Mouse (Mus musculus) Patski (cell line): ENCODE results near the gene Zcchc12. TPM values are rescaled to one million over a fixed set of nuclear protein-coding genes. Genes with fewer than 3 reads are reported as not detected.
A peak's percentile ranks its signal among the peaks of the same experiment; 100 is the strongest.

Source experiments
- ATAC-seq: fragments of 100-300 bp; one replicate; pipeline ENCODE4 v1.8.0; 2021
- CTCF ChIA-PET: fragments of 350-600 bp; sonication (Branson Sonifier 250); formaldehyde crosslinking; loops from one replicate; lab custom pipeline; 2022; ENCODE audit warnings: inconsistent platforms; lab: Charles Lee
- POLR2A ChIA-PET: fragments of 350-600 bp; sonication (Branson Sonifier 250); formaldehyde crosslinking; loops from one replicate; lab custom pipeline; 2022; ENCODE audit warnings: antibody characterized with exemption, inconsistent platforms; lab: Charles Lee
- DNase-seq: peaks from one replicate; pipeline ENCODE4 v3.0.0-alpha.2; 2011; ENCODE audit warnings: low read depth, low spot score
- H3K27me3 ChIP-seq: fragments of 371-371 bp; one replicate; pipeline ENCODE4 v1.5.1; 2021
- CTCF ChIP-seq: fragments of 100-300 bp; IDR thresholded peaks from one replicate; pipeline ENCODE4 v1.5.1; 2021
- in situ Hi-C: fragments of 300-500 bp; cut with MboI; formaldehyde crosslinking; loops from 3 replicates; pipeline ENCODE4 v1.11.1; 2018; ENCODE audit warnings: low pct_unique_long_range_greater_than_20kb, mixed read lengths
- polyA plus RNA-seq: library from polyadenylated mRNA; unstranded; gene quantifications from one replicate; pipeline ENCODE4 v1.2.3, GENCODE M21; 2021

Zcchc12 gene
- 0.21 TPM for polyA plus RNA-seq

DNA sequence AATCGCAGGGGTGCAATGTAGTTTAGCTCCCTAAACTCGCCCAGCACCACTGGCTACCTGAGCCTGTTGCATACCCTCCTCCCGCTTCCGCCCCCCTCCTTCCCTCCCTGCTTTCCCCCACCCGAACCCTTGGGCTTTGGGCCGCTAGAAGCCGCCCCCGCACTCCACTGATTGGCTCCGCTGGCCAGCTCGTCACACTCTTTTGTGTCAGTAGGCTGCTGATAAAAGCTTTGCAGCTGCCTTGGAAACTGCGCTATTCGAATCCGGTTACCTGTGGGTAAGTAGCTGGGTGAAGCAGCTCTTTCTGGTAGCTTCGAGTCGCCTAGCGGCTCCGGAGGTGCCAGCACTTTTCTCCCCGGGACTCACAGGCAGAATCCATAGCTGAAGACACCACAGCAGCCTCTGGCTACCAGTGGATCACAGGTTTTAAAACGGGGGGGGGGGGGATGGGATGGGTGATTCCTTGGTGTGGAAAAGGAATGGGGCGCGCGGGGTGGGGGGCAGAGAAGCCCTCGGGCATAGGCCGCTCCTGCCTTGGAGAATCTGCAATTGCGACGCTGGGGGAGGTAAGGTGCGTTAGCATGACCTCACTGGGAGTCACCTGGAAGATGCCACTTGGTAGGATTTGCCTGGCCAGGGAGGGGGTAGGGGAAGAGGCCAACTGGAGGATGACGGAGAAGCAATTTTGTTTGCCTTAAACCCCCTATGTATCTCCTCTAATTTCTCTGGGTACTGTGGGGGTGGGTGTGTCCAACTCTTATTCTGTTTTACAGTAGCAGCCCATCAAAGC is at the start of gene Zcchc12:
Gene Zcchc12, plus strand, starts transcription at position 169 of the 790 bp plus-strand sequence.
- CTCF ChIA-PET = interaction anchor here (1.3 kb wide), 1 partner anchor 25 kb away, joined by 4 read pairs; no protein-coding TSS in a partner anchor

GRCm38 (mm10) chrX:36146746-36147145 is 49.0 kb upstream of the Zcchc12 start:
- DNase-seq (no peak), ATAC-seq (no peak)
- ChIA-PET CTCF (interaction anchor here (1.3 to 1.6 kb wide), 2 partner anchors 23 to 149 kb away, joined by 3 read pairs; no protein-coding TSS in a partner anchor), POLR2A (no interaction called here)
- H3K27me3 ChIP-seq = peaks cover 30% of the 10 kb centered on the region
- no peak for TF ChIP-seq CTCF
- in situ Hi-C loops = no loop called here

More for the DNA sequence above, at the start of gene Zcchc12:
- no peak for TF ChIP-seq CTCF
- peaks cover 9% of the 10 kb centered on the region for H3K27me3 ChIP-seq
- DNase-seq (no peak), ATAC-seq (no peak)
- in situ Hi-C loops = no loop called here
- POLR2A ChIA-PET = no interaction called here

DNA sequence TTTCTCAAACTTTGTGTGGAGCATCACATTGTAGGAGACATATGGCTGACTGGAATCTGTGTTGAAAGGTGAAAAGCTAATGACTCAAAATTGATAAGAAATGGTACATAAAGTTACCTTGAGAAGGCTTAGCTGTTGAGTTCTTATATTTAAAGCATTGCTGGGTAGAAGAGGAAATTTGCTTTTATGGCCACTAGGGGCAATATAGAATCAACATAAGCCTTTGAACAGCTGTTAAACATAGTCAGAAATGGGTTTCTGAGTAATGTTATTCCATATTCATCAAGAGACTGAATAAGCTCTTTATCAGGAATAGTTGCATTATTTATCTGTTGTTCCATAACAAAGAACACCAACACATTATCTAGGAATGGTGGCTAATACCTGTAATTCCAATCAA is 45.6 kb upstream of the Zcchc12 start:
- in situ Hi-C loops = no loop called here
- ATAC-seq (no peak), DNase-seq (no peak)
- no peak for TF ChIP-seq CTCF
- ChIA-PET CTCF (interaction anchor here (1.4 kb wide), 1 partner anchor 12 kb away, joined by 3 read pairs; no protein-coding TSS in a partner anchor), POLR2A (no interaction called here)
- peaks cover 17% of the 10 kb centered on the region for H3K27me3 ChIP-seq

DNA sequence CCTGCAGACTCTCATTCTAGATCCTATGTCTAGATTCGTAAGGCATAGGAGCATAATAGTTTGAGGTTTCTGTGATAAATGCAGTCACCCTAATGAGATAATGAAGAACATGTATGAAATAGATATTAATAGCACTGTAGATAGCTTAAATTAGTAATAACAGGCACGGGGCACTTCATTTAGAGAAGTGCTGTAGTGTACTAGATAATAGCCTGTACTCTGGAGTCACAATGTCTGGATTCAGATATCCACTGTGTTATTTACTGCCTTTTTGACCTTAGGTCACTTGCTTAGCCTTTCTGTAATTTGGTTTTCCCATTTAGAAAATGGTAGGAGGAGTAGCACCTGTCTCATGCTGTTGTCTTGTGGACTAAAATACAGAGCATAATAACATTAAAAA is 39.0 kb upstream of the Zcchc12 start:
- ATAC-seq (no peak), DNase-seq (no peak)
- peaks cover 37% of the 10 kb centered on the region for H3K27me3 ChIP-seq
- in situ Hi-C loops = no loop called here
- POLR2A ChIA-PET = no interaction called here
- no peak for TF ChIP-seq CTCF
- CTCF ChIA-PET = no interaction called here

DNA sequence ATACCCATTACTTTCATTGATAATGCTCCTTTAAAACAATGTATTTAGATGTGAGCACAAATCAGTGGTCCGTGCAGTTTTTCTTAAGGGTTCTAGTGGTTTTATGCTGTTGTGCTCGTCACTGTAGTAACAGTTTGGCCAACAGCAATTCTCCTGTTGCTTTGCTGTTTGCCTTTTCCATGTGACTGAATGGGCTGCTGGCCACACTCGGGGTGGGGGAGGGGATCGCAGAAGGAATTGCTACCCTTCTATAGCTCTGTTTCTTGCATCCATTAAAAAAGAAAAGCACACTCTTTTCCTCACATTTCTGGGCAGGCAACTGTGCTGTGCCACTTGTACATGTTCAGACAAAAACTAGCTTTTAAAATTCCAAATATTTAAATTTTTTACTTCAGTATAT is 34.1 kb upstream of the Zcchc12 start:
- H3K27me3 ChIP-seq = peaks cover 39% of the 10 kb centered on the region
- POLR2A ChIA-PET = no interaction called here
- in situ Hi-C loops = no loop called here
- CTCF ChIA-PET = interaction anchor here (1.1 kb wide), 1 partner anchor 11 kb away, joined by 4 read pairs; no protein-coding TSS in a partner anchor
- DNase-seq (no peak), ATAC-seq (no peak)
- TF ChIP-seq CTCF = no peak

DNA sequence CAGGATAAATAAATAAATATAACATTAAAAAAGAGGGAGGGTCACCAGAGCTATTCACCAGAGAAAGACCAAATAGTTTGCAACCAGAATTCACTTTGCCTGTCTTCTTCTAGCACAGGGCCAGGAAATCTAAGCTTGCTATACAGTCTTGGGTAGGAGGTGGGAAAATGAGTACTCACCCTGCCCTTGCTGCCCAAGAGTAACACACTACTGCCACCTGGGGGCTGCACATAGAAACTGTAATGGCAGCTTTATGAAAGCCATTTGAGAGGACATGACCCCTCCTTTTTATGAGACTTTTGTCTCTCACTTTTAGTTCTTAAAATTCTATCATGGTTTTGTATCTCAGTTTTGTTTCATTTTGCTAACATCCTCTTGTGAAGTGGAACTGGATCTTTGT is 12.1 kb upstream of the Zcchc12 start:
- TF ChIP-seq CTCF = peak; percentile 76
- ATAC-seq (no peak), DNase-seq (peak; percentile 3)
- ChIA-PET CTCF (interaction anchor here (0.7 to 1.5 kb wide), 5 partner anchors 8 to 206 kb away, joined by 3 to 4 read pairs (median 3); no protein-coding TSS in a partner anchor), POLR2A (no interaction called here)
- in situ Hi-C loops = loop anchor here (10.0 kb wide), 2 partner anchors 169 to 349 kb away; no protein-coding TSS in a partner anchor
- peaks cover 9% of the 10 kb centered on the region for H3K27me3 ChIP-seq

GRCm38 (mm10) chrX:36186036-36186435 is 9.7 kb upstream of the Zcchc12 start:
- no peaks in the 10 kb centered on the region for H3K27me3 ChIP-seq
- ChIA-PET CTCF (no interaction called here), POLR2A (interaction anchor here (0.7 kb wide), 1 partner anchor 206 kb away, joined by 3 read pairs; no protein-coding TSS in a partner anchor)
- in situ Hi-C loops = loop anchor here (10.0 kb wide), 2 partner anchors 171 to 351 kb away; no protein-coding TSS in a partner anchor
- no peak for DNase-seq
- TF ChIP-seq CTCF = no peak
- ATAC-seq = no peak

GRCm38 (mm10) chrX:36186443-36186842 is 9.3 kb upstream of the Zcchc12 start:
- TF ChIP-seq CTCF = no peak
- H3K27me3 ChIP-seq = no peaks in the 10 kb centered on the region
- DNase-seq (no peak), ATAC-seq (no peak)
- CTCF ChIA-PET = no interaction called here
- POLR2A ChIA-PET = interaction anchor here (0.7 kb wide), 1 partner anchor 206 kb away, joined by 3 read pairs; no protein-coding TSS in a partner anchor
- in situ Hi-C loops = loop anchor here (10.0 kb wide), 2 partner anchors 172 to 352 kb away; no protein-coding TSS in a partner anchor

- in situ Hi-C loops = no loop called here
- ATAC-seq (no peak), DNase-seq (no peak)
- H3K27me3 ChIP-seq = peaks cover 9% of the 10 kb centered on the region
- TF ChIP-seq CTCF = no peak
- ChIA-PET CTCF (no interaction called here), POLR2A (interaction anchor here (0.6 kb wide), 1 partner anchor 726 kb away, joined by 3 read pairs; no protein-coding TSS in a partner anchor)
Measured at GRCm38 (mm10) chrX:36193951-36194350, 1.8 kb upstream of the Zcchc12 start.

DNA sequence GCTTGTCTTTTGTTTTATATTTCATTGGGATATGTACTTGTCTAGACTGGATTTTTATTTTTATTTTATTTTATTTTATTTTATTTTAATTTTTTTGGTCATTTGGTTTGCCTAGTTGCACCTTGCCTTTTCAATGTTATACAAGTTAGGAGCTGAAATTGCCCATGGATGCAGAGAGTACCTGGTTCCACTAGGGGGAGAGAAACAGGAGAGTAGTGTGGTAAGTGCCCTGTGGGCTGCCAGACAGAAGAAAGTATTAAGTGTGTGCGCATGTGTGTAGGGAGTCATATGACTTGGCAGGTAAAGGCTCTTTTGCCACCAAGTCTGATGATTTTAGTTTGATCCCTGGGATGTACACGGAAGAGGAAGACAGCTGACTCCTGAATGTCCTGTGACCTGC is 13.8 kb downstream of the Zcchc12 start:
- in situ Hi-C loops = no loop called here
- ChIA-PET POLR2A (no interaction called here), CTCF (no interaction called here)
- H3K27me3 ChIP-seq = peaks cover 24% of the 10 kb centered on the region
- DNase-seq = no peak
- peak; percentile 50 for TF ChIP-seq CTCF
- no peak for ATAC-seq

DNA sequence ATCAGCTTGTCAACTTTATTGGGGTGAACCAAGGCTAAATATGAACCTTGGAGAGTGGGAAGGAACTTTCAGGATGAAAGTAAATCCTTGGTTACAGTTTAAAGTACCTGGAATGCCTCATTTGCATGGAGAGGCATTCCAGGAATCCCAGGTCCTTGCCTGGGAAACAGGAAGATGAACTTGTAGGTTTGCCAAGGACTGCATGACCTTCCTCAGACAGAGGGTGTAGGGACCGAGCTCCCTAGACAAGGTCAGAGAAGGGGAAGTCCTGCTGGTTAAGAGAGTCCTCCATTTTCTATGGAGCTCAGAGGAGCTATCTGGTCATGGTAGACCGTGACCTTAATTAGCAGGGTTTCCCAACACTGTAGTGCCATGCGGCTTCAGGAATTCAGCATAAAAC is 15.5 kb downstream of the Zcchc12 start:
- POLR2A ChIA-PET = no interaction called here
- ATAC-seq (no peak), DNase-seq (no peak)
- peaks cover 10% of the 10 kb centered on the region for H3K27me3 ChIP-seq
- CTCF ChIA-PET = interaction anchor here (0.6 to 1.6 kb wide), 2 partner anchors 23 to 214 kb away, joined by 3 read pairs; no protein-coding TSS in a partner anchor
- TF ChIP-seq CTCF = no peak
- in situ Hi-C loops = no loop called here
